Comparison of ENCODE assay signal across 10 mouse cellular contexts in the genomic region with DNA sequence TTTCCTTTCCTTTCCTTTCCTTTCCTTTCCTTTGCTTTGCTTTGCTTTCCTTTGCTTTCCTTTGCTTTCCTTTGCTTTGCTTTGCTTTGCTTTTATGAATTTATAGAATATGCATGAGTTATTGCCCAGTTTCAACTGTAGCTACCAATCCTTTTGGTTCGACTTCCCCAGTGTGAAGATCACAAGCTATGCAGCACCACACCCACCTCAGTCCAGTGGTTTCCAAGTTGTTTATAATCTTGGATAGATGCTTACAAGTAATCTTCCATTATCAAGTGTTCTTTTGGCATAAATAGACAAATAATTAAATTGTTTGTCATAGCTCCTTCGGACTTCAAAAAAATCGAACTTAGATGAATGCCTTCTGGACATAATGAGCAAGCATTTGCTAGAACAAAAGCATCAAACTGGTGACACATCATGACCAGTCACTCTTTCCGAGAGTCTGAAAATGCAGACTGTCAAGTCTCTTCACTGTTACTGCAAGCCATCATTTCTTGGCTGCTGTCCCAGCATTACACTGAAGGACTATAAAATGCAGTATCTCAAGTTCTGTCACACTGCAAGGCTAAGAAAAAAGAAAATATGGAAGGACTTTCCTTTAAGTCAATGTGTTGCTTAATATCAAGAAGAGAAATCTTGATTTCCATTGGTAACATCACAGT.
DNase-seq lines count a peak whose midpoint lies in the region; ATAC-seq and TF ChIP-seq lines count a peak whose summit lies in the region.
"Had no signal": no experiment of that assay in that cellular context is flagged by ENCODE, and none has a peak within 500 bp of the region (broad histone marks: within the 10 kb centered on the region; RNA-seq: fewer than 3 reads in every experiment).

No protein-coding gene starts in this region.

- no peak for ATAC-seq in forebrain, embryonic 14.5 days
- ATAC-seq in forebrain, embryonic 11.5 days (replicated peaks; ENCODE audit: low FRiP score): no peak
- peak; percentile 95 for ATAC-seq in lung, embryonic 14.5 days (ENCODE audit: insufficient read depth)

- no peak overlapping the region for H3K4me2 ChIP-seq in forebrain, embryonic 14.5 days (ENCODE audit: low read length)
- no peak overlapping the region for H3K4me2 ChIP-seq in forebrain, embryonic 11.5 days (ENCODE audit: low read depth, low read length, severe bottlenecking)
- no peak overlapping the region for H3K4me2 ChIP-seq in lung, embryonic 14.5 days
- H3K4me2 ChIP-seq: forebrain, embryonic 12.5 days had no signal

- H3K9ac ChIP-seq in forebrain, embryonic 14.5 days (ENCODE audit: low read length): no peak overlapping the region
- no peak overlapping the region for H3K9ac ChIP-seq in forebrain, embryonic 11.5 days (ENCODE audit: low read length)
- H3K9ac ChIP-seq in lung, embryonic 14.5 days: no peak overlapping the region
- H3K9ac ChIP-seq: forebrain, embryonic 12.5 days had no signal

- WGBS in forebrain, embryonic 14.5 days: 51% methylated on average over 4 of the region's 4 CpGs
- WGBS in forebrain, embryonic 11.5 days: 83% methylated on average over 4 of the region's 4 CpGs
- WGBS in lung, embryonic 14.5 days: 34% methylated on average over 4 of the region's 4 CpGs

- H3K36me3 ChIP-seq in forebrain, embryonic 14.5 days (ENCODE audit: control insufficient read depth, insufficient read depth, low read length): no peaks in the 10 kb centered on the region
- no peaks in the 10 kb centered on the region for H3K36me3 ChIP-seq in forebrain, embryonic 11.5 days (ENCODE audit: control insufficient read depth, insufficient read depth, low read length)
- H3K36me3 ChIP-seq in lung, embryonic 14.5 days (ENCODE audit: insufficient read depth): no peaks in the 10 kb centered on the region
- H3K36me3 ChIP-seq: forebrain, embryonic 12.5 days had no signal

- H3K4me3 ChIP-seq in forebrain, embryonic 14.5 days (ENCODE audit: low read depth, low read length): no peak overlapping the region
- H3K4me3 ChIP-seq in forebrain, embryonic 11.5 days (ENCODE audit: low read depth, low read length): no peak overlapping the region
- H3K4me3 ChIP-seq in lung, embryonic 14.5 days (ENCODE audit: low read depth, low read length): no peak overlapping the region
- H3K4me3 ChIP-seq: forebrain, embryonic 12.5 days had no signal

- no peaks in the 10 kb centered on the region for H3K4me1 ChIP-seq in forebrain, embryonic 14.5 days (ENCODE audit: control insufficient read depth, insufficient read depth, low read length)
- H3K4me1 ChIP-seq in forebrain, embryonic 11.5 days (replicated peaks; ENCODE audit: control insufficient read depth, insufficient read depth, low read length): no peaks in the 10 kb centered on the region
- H3K4me1 ChIP-seq in lung, embryonic 14.5 days (ENCODE audit: insufficient read depth): no peaks in the 10 kb centered on the region
- H3K4me1 ChIP-seq: forebrain, embryonic 12.5 days had no signal

- DNase-seq in forebrain, embryonic 14.5 days (ENCODE audit: low spot score): peak; percentile 47
- DNase-seq in forebrain, embryonic 11.5 days (ENCODE audit: low spot score): no peak
- peak; percentile 87 for DNase-seq in lung, embryonic 14.5 days
- no peak for DNase-seq in lung, postnatal 4 days
- DNase-seq in MN1 (ENCODE audit: low spot score): peak; percentile 74
- DNase-seq in brain, adult 2 months (ENCODE audit: low read depth, low spot score): peak; percentile 44
- DNase-seq in thymus, postnatal 0 days (ENCODE audit: low spot score): no peak
- DNase-seq in kidney, postnatal 14 days: no peak
- DNase-seq: liver had no signal

- TF ChIP-seq CTCF in lung, embryonic 14.5 days (IDR thresholded peaks at IDR 0.05; ENCODE audit: low read depth): no peak

- H3K9me3 ChIP-seq in forebrain, embryonic 14.5 days (replicated peaks; ENCODE audit: control insufficient read depth, low read length): no peaks in the 10 kb centered on the region
- no peaks in the 10 kb centered on the region for H3K9me3 ChIP-seq in forebrain, embryonic 11.5 days (ENCODE audit: control insufficient read depth, low read length)
- H3K9me3 ChIP-seq in lung, embryonic 14.5 days (ENCODE audit: low read depth, low read length): no peaks in the 10 kb centered on the region
- H3K9me3 ChIP-seq: forebrain, embryonic 12.5 days had no signal

- H3K27ac ChIP-seq in forebrain, embryonic 14.5 days (ENCODE audit: low read depth, low read length): no peak overlapping the region
- no peak overlapping the region for H3K27ac ChIP-seq in forebrain, embryonic 11.5 days (ENCODE audit: low read depth, low read length)
- no peak overlapping the region for H3K27ac ChIP-seq in lung, embryonic 14.5 days (ENCODE audit: low read depth)
- H3K27ac ChIP-seq: forebrain, embryonic 12.5 days had no signal

- no peaks in the 10 kb centered on the region for H3K27me3 ChIP-seq in forebrain, embryonic 14.5 days (replicated peaks; ENCODE audit: control insufficient read depth, insufficient read depth, low read length)
- no peaks in the 10 kb centered on the region for H3K27me3 ChIP-seq in forebrain, embryonic 11.5 days (ENCODE audit: control insufficient read depth, insufficient read depth, low read length)
- H3K27me3 ChIP-seq in lung, embryonic 14.5 days (ENCODE audit: insufficient read depth, low read length): no peaks in the 10 kb centered on the region
- H3K27me3 ChIP-seq: forebrain, embryonic 12.5 days had no signal

Comparison
In these comparisons a context has a peak if more than half of its experiments do, and no peak if none do; other contexts are left out.
1. DNase-seq: peak in forebrain, embryonic 14.5 days (single experiment), lung, embryonic 14.5 days (single experiment), MN1 (single experiment) and brain, adult 2 months (single experiment); none in forebrain, embryonic 11.5 days (single experiment), lung, postnatal 4 days (0 of 2), thymus, postnatal 0 days (single experiment) and kidney, postnatal 14 days (single experiment).